Mouse (Mus musculus) ES-Bruce4 (cell line): ENCODE measurements at regions not wholly inside any gene's neighbourhood (a gene's known extent, or its start where the extent isn't known, plus 50 kb on each side); places are given as distances from the start of the nearest gene placed in this dataset.

Experiments used
- H3K27ac ChIP-seq: 2 replicates; pipeline ENCODE4 v1.5.1; 2012; ENCODE audit warnings: low read length, inconsistent platforms; ENCODE audit not compliant: insufficient read depth
- H3K27me3 ChIP-seq: 2 replicates; pipeline ENCODE4 v1.6.1; 2012; ENCODE audit warnings: mild to moderate bottlenecking, low read length, inconsistent platforms; ENCODE audit not compliant: control insufficient read depth, poor library complexity, insufficient read depth, severe bottlenecking
- H3K36me3 ChIP-seq: 2 replicates; pipeline ENCODE4 v1.6.1; 2012; ENCODE audit warnings: inconsistent platforms, mild to moderate bottlenecking, low read length, moderate library complexity; ENCODE audit not compliant: control insufficient read depth, poor library complexity, insufficient read depth, severe bottlenecking
- H3K4me1 ChIP-seq: one replicate; pipeline ENCODE4 v1.8.1; 2011; ENCODE audit warnings: low read length; ENCODE audit not compliant: control insufficient read depth, insufficient read depth
- H3K4me3 ChIP-seq: 2 replicates; pipeline ENCODE4 v1.5.1; 2011; ENCODE audit warnings: low read depth, mild to moderate bottlenecking, low read length
- H3K9ac ChIP-seq: 2 replicates; pipeline ENCODE4 v1.6.1; 2012; ENCODE audit warnings: low read depth, mild to moderate bottlenecking, inconsistent platforms; ENCODE audit not compliant: poor library complexity, severe bottlenecking
- H3K9me3 ChIP-seq: replicated peaks from 2 replicates; pipeline ENCODE4 v1.6.1; 2012; ENCODE audit warnings: mild to moderate bottlenecking, low read length, inconsistent platforms; ENCODE audit not compliant: control insufficient read depth, poor library complexity, insufficient read depth, severe bottlenecking
- CTCF ChIP-seq: IDR thresholded peaks from one replicate; pipeline ENCODE4 v1.8.1; 2011; ENCODE audit warnings: low read depth, low read length
- EP300 ChIP-seq: IDR thresholded peaks from 2 replicates; pipeline ENCODE4 v1.6.1; 2011; ENCODE audit warnings: low read depth, low read length; ENCODE audit not compliant: insufficient read depth
- POLR2A ChIP-seq: IDR thresholded peaks from one replicate; pipeline ENCODE4 v1.8.1; 2011; ENCODE audit warnings: low read length; ENCODE audit not compliant: insufficient read depth

DNA sequence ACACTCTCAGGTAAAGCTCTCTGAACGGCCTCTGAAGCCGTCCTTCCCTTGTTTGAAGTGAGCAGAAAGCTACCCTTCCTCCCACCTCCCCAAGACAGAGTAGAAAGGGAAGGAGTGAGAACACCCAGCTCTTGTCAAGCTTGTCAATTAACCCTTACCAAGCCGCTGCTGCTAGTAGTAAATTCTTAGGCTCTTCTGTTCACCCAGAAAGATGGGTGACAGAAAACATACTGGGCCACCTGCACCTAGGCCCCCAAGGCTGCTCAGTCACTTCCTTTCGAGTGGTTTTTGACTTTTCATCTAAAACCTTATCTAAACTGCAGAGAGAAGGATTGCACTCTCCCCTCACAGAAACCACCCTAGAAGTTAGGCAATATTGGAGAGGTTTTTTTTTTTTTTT is 514.9 kb upstream of the Gm19410 start:
- H3K27ac ChIP-seq = no peak overlapping the region
- no peaks in the 10 kb centered on the region for H3K36me3 ChIP-seq
- no peaks in the 10 kb centered on the region for H3K9me3 ChIP-seq
- no peak overlapping the region for H3K4me3 ChIP-seq
- TF ChIP-seq CTCF (no peak), POLR2A (no peak), EP300 (no peak)
- no peaks in the 10 kb centered on the region; the same call in 1 of the 2 replicates for H3K27me3 ChIP-seq
- no peaks in the 10 kb centered on the region for H3K4me1 ChIP-seq
- no peak overlapping the region for H3K9ac ChIP-seq

DNA sequence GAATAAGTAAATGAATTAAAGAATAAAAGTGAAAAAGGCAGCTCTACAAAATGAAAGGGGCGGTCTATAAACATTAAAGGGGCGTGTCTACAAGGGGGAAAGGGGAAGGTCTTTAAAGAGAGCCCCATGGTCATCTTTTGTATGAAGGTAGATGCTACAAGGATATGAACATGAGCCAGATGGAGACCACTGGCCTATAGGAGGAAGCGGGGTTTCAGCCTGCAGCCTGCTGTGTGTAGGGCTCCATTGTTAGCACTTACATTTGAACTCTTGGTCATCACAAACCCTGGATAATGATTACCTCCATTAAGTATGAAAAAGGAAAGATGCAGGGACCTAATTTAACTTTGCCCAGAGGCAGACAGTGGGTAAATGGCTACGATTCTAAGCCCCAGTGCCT is 511.6 kb upstream of the Gm19410 start:
- Histone ChIP-seq H3K4me3 (no peak overlapping the region), H3K9ac (no peak overlapping the region), H3K27ac (no peak overlapping the region), H3K27me3 (peaks cover 2% of the 10 kb centered on the region; the same call in 1 of the 2 replicates), H3K9me3 (no peaks in the 10 kb centered on the region), H3K4me1 (no peaks in the 10 kb centered on the region), H3K36me3 (no peaks in the 10 kb centered on the region)
- TF ChIP-seq EP300 (no peak), CTCF (no peak)

DNA sequence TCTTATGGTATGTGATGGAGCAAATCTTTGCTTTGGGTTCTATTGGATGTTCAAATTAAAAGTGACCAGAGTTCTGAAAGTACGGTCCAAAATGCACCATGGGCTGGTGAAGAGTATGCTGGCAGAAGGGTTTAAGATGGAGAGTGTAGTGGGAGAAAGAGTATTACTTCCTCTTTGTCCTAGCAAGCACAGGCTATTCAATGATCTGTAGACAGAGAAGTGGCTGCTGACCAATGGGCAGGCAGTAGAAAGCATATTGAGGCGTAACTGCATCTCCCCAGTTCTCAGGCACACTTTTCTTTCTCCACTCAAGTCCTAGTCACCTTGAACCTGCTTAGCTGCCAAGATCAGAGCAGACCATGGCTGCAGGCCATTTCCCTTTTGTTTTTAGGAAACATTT is 510.3 kb upstream of the Gm19410 start:
- no peak overlapping the region for H3K4me3 ChIP-seq
- peaks cover 2% of the 10 kb centered on the region; the same call in 1 of the 2 replicates for H3K27me3 ChIP-seq
- H3K36me3 ChIP-seq = no peaks in the 10 kb centered on the region
- TF ChIP-seq CTCF (no peak), EP300 (no peak), POLR2A (no peak)
- H3K9ac ChIP-seq = no peak overlapping the region
- no peaks in the 10 kb centered on the region for H3K4me1 ChIP-seq
- H3K27ac ChIP-seq = no peak overlapping the region
- no peaks in the 10 kb centered on the region for H3K9me3 ChIP-seq

DNA sequence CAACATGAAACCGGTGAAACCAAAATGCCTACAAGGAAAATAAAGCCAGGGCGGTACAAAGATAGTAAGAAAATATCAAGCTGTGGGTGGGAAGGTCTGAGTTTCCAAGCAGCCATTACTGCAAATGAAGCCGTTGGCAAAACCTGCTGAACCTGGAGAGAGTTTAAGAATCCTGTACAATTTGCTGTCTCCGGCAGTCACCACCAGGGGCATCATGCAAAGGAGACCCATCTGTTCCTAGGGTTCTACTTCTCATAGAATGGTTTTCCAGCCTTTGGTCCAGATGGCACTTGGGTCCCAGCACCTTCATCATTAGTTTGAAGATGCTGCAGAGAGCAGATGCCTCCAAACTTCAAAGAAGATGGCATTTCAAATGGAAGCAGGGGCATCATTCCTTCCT is 508.6 kb upstream of the Gm19410 start:
- no peak overlapping the region for H3K27ac ChIP-seq
- H3K9ac ChIP-seq = no peak overlapping the region
- no peaks in the 10 kb centered on the region for H3K36me3 ChIP-seq
- H3K4me3 ChIP-seq = no peak overlapping the region
- no peaks in the 10 kb centered on the region for H3K9me3 ChIP-seq
- peaks cover 2% of the 10 kb centered on the region; the same call in 1 of the 2 replicates for H3K27me3 ChIP-seq
- no peaks in the 10 kb centered on the region for H3K4me1 ChIP-seq
- no peak for TF ChIP-seq EP300
- no peak for TF ChIP-seq POLR2A
- TF ChIP-seq CTCF = no peak

DNA sequence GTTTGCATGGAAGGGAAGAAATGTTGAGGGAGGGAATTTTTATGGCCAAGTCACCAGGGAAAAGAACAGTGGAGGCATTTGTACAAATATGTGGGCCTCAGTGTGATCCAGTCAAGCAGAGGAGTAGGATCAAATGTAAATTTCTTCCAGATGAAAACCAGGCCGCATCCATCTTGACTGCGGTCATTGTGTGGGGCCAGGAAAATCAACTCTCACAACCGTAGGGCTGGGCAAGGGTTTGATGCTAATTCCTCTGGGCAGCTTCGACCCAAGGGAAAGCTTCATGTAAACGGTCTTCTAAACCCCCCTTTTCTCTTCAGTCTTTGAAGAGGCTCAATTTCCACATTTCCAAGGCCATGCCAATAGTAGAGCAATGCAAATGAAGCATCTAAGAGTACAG is 497.4 kb upstream of the Gm19410 start:
- Histone ChIP-seq H3K9me3 (no peaks in the 10 kb centered on the region), H3K9ac (no peak overlapping the region), H3K4me1 (no peaks in the 10 kb centered on the region), H3K36me3 (no peaks in the 10 kb centered on the region), H3K4me3 (no peak overlapping the region), H3K27ac (peak overlapping the region; percentile 60), H3K27me3 (0 out of 2 replicates have a peak, but pooled peaks cover 1% of the 10 kb centered on the region)
- no peak for TF ChIP-seq POLR2A
- no peak for TF ChIP-seq CTCF

DNA sequence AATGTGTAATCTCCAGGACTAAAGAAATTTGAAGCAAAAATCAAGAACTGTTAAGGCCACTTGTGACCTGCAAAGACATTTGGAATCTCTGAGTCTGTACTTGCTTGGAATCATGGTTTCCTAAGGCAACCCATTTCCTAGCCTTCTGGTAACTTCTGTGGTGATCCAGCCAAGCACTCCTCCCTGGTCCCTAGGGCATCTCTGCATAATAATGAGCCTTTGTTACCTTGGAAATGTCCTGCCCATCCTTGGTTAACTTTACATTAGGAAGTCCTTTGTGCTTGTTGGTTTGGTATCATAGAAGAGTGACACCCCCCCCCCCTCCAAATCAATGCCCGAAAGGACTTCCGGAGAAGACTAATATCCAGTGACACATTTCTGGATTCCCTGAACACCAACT is 496.6 kb upstream of the Gm19410 start:
- Histone ChIP-seq H3K36me3 (no peaks in the 10 kb centered on the region), H3K27ac (peak overlapping the region; percentile 35; the same call in 1 of the 2 replicates), H3K4me1 (no peaks in the 10 kb centered on the region), H3K9me3 (no peaks in the 10 kb centered on the region), H3K4me3 (no peak overlapping the region), H3K9ac (no peak overlapping the region), H3K27me3 (0 out of 2 replicates have a peak, but pooled peaks cover 1% of the 10 kb centered on the region)
- no peak for TF ChIP-seq POLR2A
- TF ChIP-seq CTCF = no peak
- TF ChIP-seq EP300 = no peak
